9 mouse cellular contexts compared by ENCODE assay signal in the genomic region with DNA sequence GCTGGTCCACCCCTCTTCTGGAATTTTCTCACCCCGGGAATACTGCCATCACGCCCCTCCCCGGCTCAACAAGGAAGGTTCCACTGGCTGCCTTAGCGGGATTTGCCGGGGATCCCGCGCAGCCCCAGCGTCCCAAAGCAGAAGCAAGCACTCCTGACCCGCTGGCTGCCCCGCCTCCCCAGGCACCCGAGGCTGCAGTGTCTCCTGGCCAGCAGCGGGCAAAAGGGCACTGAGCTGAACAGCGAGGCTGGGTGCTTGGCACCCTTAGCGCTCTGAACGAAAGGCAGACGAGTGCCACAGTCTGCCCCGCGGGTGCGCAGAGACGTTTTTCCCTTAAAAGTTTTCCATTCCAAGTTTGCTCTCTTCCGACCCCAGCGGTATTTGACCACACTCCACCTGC. TPM values are rescaled to one million over a fixed set of nuclear protein-coding genes. Genes with fewer than 3 reads are reported as not detected.
DNase-seq lines count a peak whose midpoint lies in the region; ATAC-seq lines count a peak whose summit lies in the region.
"Had no signal": no experiment of that assay in that cellular context is flagged by ENCODE, and none has a peak within 500 bp of the region (broad histone marks: within the 10 kb centered on the region; RNA-seq: fewer than 3 reads in every experiment).

No protein-coding gene starts in this region.

- WGBS in forebrain, embryonic 12.5 days = 0% methylated on average over 22 of the region's 22 CpGs
- 1% methylated on average over 22 of the region's 22 CpGs for WGBS in limb, embryonic 10.5 days

- peak overlapping the region; percentile 95 for H3K4me2 ChIP-seq in forebrain, embryonic 12.5 days

- no peak for ATAC-seq in forebrain, embryonic 12.5 days (ENCODE audit: low FRiP score)

- H3K9me3 ChIP-seq in forebrain, embryonic 12.5 days = no peaks in the 10 kb centered on the region
- H3K9me3 ChIP-seq in limb, embryonic 10.5 days (replicated peaks) = no peaks in the 10 kb centered on the region
- H3K9me3 ChIP-seq in megakaryocyte, embryonic 14.5 days = 0 out of 2 replicates have a peak, but pooled peaks cover 8% of the 10 kb centered on the region

- no peaks in the 10 kb centered on the region for H3K36me3 ChIP-seq in forebrain, embryonic 12.5 days (replicated peaks)
- no peaks in the 10 kb centered on the region for H3K36me3 ChIP-seq in limb, embryonic 10.5 days
- H3K36me3 ChIP-seq in megakaryocyte, embryonic 14.5 days (replicated peaks; ENCODE audit: low read length) = no peaks in the 10 kb centered on the region

- peak overlapping the region; percentile 61 for H3K9ac ChIP-seq in forebrain, embryonic 12.5 days

- peaks cover 66% of the 10 kb centered on the region for H3K4me1 ChIP-seq in forebrain, embryonic 12.5 days
- H3K4me1 ChIP-seq in limb, embryonic 10.5 days = peaks cover 65% of the 10 kb centered on the region
- peaks cover 31% of the 10 kb centered on the region for H3K4me1 ChIP-seq in megakaryocyte, embryonic 14.5 days

- H3K27me3 ChIP-seq in forebrain, embryonic 12.5 days = peaks cover 75% of the 10 kb centered on the region
- peaks cover 83% of the 10 kb centered on the region for H3K27me3 ChIP-seq in limb, embryonic 10.5 days (ENCODE audit: low read depth, poor library complexity, severe bottlenecking)
- peaks cover 78% of the 10 kb centered on the region for H3K27me3 ChIP-seq in megakaryocyte, embryonic 14.5 days (replicated peaks)

- H3K4me3 ChIP-seq in forebrain, embryonic 12.5 days (replicated peaks) = peak overlapping the region; percentile 53
- peak overlapping the region; percentile 62 for H3K4me3 ChIP-seq in limb, embryonic 10.5 days
- H3K4me3 ChIP-seq in megakaryocyte, embryonic 14.5 days (replicated peaks) = peak overlapping the region; percentile 70

- no peak overlapping the region for H3K27ac ChIP-seq in forebrain, embryonic 12.5 days
- peak overlapping the region; percentile 75 for H3K27ac ChIP-seq in limb, embryonic 10.5 days

- DNase-seq in right cerebral cortex, postnatal 4 days = peak; percentile 11
- no peak for DNase-seq in right cerebral cortex, adult 2 months (ENCODE audit: low spot score in 2 of 2)
- peak; percentile 45 for DNase-seq in heart, postnatal 4 days
- DNase-seq in limb, embryonic 10.5 days (ENCODE audit: low spot score) = peak; percentile 58
- peak; percentile 30 for DNase-seq in thymus, postnatal 25 days
- DNase-seq in left cerebral cortex, adult 11 months (ENCODE audit: low spot score) = no peak

RNA-seq across cellular contexts. Expression of a gene that starts 2.1 kb away (rescaled TPM):
- 16.7 and 23.9 TPM in 2 replicates for polyA plus RNA-seq in forebrain, embryonic 12.5 days (2016; fragmentation: Nextera tagmentation; extraction: Ambion mirVana)
- 1 to 10 TPM; 1.1 to 2.0 TPM for total RNA-seq in heart, postnatal 4 days (2021)
- 3.0 and 5.1 TPM in 2 replicates for polyA plus RNA-seq in limb, embryonic 10.5 days (2016; fragmentation: Nextera tagmentation; extraction: Ambion mirVana)
- polyA plus RNA-seq in megakaryocyte, embryonic 14.5 days (2012; ENCODE audit: insufficient read depth, low replicate concordance) = not detected in 2 replicates

RNA-seq across cellular contexts. Expression of a gene that starts 58.2 kb away (rescaled TPM):
- polyA plus RNA-seq in forebrain, embryonic 12.5 days (2016; fragmentation: Nextera tagmentation; extraction: Ambion mirVana) = not detected in 2 replicates
- total RNA-seq in heart, postnatal 4 days (2021) = not detected
- not detected in 2 replicates for polyA plus RNA-seq in limb, embryonic 10.5 days (2016; fragmentation: Nextera tagmentation; extraction: Ambion mirVana)
- not detected in 2 replicates for polyA plus RNA-seq in megakaryocyte, embryonic 14.5 days (2012; ENCODE audit: insufficient read depth, low replicate concordance)
- total RNA-seq: left cerebral cortex, adult 18-20 months had no signal

Comparison
In these comparisons a context has a peak if more than half of its experiments do, and no peak if none do; other contexts are left out.
1. DNase-seq: peak in right cerebral cortex, postnatal 4 days (single experiment), heart, postnatal 4 days (single experiment), limb, embryonic 10.5 days (single experiment) and thymus, postnatal 25 days (single experiment); none in right cerebral cortex, adult 2 months (0 of 2) and left cerebral cortex, adult 11 months (single experiment).
2. Peak in every context shown above with its lines, with median percentiles within 50 percentile points of each other: H3K4me3 ChIP-seq.